Mouse (Mus musculus) left cerebral cortex, adult 11 months (tissue): ENCODE data around the gene H2afx.
"Not testable (repeated sequence)": the region's sequence is repeated elsewhere in the genome, so short reads cannot be mapped to it uniquely, and the experiment has no call there.

Experiments used
- DNase-seq: peaks from one replicate; pipeline ENCODE4 v3.0.0; 2022; ENCODE audit warnings: low spot score

The H2afx gene

GRCm38 (mm10) chr9:44334396-44335330 lies at the start of gene H2afx:
Gene H2afx, plus strand, starts transcription at chr9:44334694.
- DNase-seq, result peak; percentile 99

GRCm38 (mm10) chr9:44286256-44286850 lies 48.1 kb upstream of the H2afx start:
- DNase-seq, result no peak

- DNase-seq, result no peak
Observed at GRCm38 (mm10) chr9:44287003-44287400, 47.5 kb upstream of the H2afx start.

- DNase-seq, result no peak
Observed at GRCm38 (mm10) chr9:44287401-44288075, 47.0 kb upstream of the H2afx start.

GRCm38 (mm10) chr9:44288076-44288958 lies 46.2 kb upstream of the H2afx start, which contains the start of gene Abcg4:
Gene Abcg4, minus strand, starts transcription at chr9:44288615.
- DNase-seq, result no peak

- DNase-seq, result no peak
Observed at GRCm38 (mm10) chr9:44288959-44289291, 45.6 kb upstream of the H2afx start.

- DNase-seq, result no peak
Observed at GRCm38 (mm10) chr9:44292490-44292889, 42.0 kb upstream of the H2afx start.

GRCm38 (mm10) chr9:44300001-44300400 lies 34.5 kb upstream of the H2afx start:
- not testable (repeated sequence) for DNase-seq

- peak; percentile 97 for DNase-seq
Observed at GRCm38 (mm10) chr9:44305466-44306079, 28.9 kb upstream of the H2afx start, which contains the start of gene Hinfp. Gene Hinfp, minus strand, starts transcription at chr9:44305671.

- no peak for DNase-seq
Observed at GRCm38 (mm10) chr9:44306532-44306931, 28.0 kb upstream of the H2afx start.

GRCm38 (mm10) chr9:44307248-44307647 lies 27.2 kb upstream of the H2afx start:
- no peak for DNase-seq

GRCm38 (mm10) chr9:44309756-44310155 lies 24.7 kb upstream of the H2afx start:
- DNase-seq, result no peak

- no peak for DNase-seq
Observed at GRCm38 (mm10) chr9:44310750-44311135, 23.8 kb upstream of the H2afx start.

GRCm38 (mm10) chr9:44311136-44312134 lies 23.1 kb upstream of the H2afx start:
- DNase-seq, result no peak

GRCm38 (mm10) chr9:44313476-44314256 lies 20.8 kb upstream of the H2afx start:
- peak; percentile 71 for DNase-seq

- DNase-seq, result no peak
Observed at GRCm38 (mm10) chr9:44314257-44314547, 20.3 kb upstream of the H2afx start.

- no peak for DNase-seq
Observed at GRCm38 (mm10) chr9:44314910-44315309, 19.6 kb upstream of the H2afx start.

- DNase-seq, result no peak
Observed at GRCm38 (mm10) chr9:44317452-44317851, 17.0 kb upstream of the H2afx start.

- DNase-seq, result no peak
Observed at GRCm38 (mm10) chr9:44318076-44318825, 16.2 kb upstream of the H2afx start.
